Mouse (Mus musculus): ENCODE measurements at regions not wholly inside any gene's neighbourhood (a gene's known extent, or its start where the extent isn't known, plus 50 kb on each side); places are given as distances from the start of the nearest gene placed in this dataset.

DNA sequence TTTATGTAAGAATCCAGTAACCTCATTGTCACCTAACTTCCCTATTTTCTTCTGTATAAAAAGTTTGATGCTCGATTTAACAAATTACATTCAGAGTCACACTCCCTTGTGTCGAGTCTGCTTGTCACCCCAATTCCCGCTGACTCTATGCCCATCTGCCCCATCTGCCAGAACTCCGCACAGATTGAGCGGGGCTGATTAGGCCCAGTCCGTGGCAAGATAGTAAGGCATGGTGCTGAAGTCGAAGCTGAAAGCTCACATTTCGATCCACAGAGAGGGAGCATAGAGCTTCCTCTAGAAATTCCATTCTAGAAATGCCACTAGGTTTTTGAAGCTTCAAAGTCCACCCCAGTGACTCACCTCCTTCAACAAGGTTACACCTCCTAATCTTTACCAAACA, 210.7 kb upstream of the Akirin2 start:
- no peak for DNase-seq

GRCm38 (mm10) chr4:34371281-34372032, 179.3 kb upstream of the Akirin2 start:
- no peak for DNase-seq

- no peak for DNase-seq
These were observed 164.3 kb upstream of the Akirin2 start for GRCm38 (mm10) chr4:34386338-34386967.

DNA sequence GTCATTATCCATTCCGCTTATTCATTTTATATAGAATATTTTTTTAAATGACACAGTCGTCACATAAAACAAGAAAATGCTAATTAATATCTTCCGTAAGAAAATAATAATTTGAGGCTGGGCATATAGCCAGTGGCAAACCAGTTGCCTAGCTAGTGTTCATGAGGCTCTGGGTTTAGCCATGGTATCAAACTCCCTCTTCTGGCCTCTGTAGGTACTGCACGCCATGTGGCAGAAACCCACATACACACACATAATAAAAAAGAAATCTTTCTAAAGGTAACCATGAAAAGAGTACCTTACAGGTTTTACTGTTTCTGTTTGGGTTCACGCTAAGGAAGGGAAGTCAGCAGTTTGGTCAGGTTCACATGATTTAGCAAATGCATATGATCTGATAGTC, 159.2 kb upstream of the Akirin2 start:
- DNase-seq = no peak

GRCm38 (mm10) chr4:34403061-34403460, 147.7 kb upstream of the Akirin2 start:
- no peak for DNase-seq

DNA sequence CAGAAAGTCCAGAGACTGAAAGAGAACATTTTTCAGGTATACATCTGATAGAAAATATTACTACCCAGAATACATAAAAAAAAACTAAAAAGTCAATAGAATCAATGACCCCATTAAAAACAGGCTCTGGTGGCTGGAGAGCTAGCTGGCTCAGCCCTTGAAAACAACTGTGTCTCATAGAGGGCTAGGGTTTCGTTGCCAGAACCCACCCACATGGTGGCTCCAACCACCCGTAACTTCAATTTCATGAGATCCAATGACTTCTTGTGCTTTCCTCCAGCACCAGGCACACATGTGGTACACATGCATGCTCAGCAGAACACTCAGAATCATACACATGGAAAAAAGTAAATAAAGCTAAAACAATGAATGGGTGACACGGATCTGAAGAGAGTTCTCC, 143.6 kb upstream of the Akirin2 start:
- DNase-seq = no peak

- DNase-seq = no peak
These were observed 129.8 kb upstream of the Akirin2 start for GRCm38 (mm10) chr4:34420970-34421369.

DNA sequence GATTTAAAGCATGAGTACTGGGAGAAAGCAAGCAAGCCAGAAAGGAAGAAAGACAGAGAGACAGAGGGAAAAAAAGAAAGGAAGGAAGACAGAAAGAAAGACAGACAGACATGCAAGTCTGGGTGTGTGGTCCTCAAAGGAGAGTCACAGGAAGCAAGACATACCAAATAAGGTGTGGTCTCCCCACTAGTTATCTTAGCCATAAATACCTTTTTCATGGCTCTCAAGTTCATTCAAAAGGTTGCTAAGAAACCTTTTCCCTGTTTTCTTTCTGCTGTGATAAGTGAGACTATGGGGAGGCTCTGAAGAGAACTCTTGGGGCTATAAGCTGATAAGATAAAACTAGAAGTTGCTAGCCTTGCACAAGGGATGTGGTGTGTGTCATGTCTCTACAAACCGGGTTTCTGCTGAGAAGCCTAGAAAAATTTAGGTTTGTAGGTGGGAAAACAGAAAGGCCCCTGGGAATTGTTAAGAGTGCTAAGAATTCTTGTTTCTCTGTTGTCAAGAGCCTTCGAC, 126.5 kb upstream of the Akirin2 start:
- DNase-seq = no peak

- DNase-seq = no peak
These were observed 121.7 kb upstream of the Akirin2 start for GRCm38 (mm10) chr4:34429003-34429402.

GRCm38 (mm10) chr4:34429456-34430235, 121.1 kb upstream of the Akirin2 start:
- DNase-seq = peak; percentile 73

DNA sequence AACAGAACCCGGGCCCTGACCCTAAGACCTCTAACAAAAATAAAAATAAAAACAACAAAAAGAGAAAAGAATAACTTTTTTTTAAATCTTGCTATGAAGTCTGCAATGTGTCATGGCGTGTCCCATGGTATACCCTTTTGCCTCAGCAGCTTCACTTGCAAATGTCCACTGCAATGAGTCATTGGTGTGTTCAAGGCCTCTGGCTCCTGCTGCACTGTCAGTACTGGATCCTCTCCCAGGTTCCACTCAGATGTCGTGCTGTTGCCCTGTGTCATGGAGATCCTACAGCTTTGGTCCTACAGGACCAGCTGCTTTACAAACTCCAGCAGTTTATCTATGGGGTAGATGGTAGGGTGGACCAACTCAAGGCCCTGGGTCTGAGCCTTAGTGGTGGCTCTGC, 113.4 kb upstream of the Akirin2 start:
- DNase-seq = no peak

GRCm38 (mm10) chr4:34449582-34449981, 101.2 kb upstream of the Akirin2 start:
- DNase-seq = no peak

DNA sequence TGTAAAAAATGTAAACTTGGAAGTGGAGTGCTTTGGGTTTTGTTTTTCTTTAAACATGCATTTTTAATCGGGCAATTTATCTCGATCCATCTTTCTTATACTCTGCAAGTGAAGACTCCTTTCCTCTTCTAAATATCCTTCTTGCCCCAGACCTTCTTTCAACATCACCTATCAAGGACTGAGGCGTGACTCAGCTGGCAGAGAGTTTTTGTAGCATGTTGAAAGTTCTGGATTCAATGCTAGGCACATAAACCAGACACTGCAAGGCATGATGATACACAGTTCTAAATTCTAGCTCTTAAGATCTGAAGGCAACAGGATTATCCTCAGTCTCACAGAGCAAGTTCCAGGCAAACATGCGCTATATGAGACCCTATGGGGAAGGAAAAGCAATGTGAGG, 88.1 kb upstream of the Akirin2 start:
- DNase-seq = no peak

- peak; percentile 57 for DNase-seq
These were observed 84.9 kb upstream of the Akirin2 start for GRCm38 (mm10) chr4:34465845-34466244.

DNA sequence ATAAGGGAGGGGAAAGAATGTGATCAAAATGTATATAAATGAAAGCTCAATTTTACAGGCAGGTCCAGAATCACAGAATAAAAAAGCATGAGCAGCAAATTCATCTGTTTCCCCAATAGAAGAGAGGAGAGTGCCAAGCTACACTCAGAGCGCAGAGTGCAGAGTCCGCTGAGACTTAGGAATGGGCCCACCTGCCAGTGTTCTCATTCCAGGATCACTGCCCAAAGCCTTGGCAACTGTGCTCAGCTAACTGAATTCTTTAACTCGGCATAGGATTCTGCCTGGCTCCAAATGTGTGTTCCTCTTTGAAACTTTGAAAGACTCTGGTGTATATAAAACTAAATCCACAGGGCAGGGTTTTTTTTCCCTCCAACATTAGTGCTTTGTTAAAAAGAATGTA, 84.4 kb upstream of the Akirin2 start:
- DNase-seq = no peak

- no peak for DNase-seq
These were observed 82.6 kb upstream of the Akirin2 start for GRCm38 (mm10) chr4:34468096-34468495.

DNA sequence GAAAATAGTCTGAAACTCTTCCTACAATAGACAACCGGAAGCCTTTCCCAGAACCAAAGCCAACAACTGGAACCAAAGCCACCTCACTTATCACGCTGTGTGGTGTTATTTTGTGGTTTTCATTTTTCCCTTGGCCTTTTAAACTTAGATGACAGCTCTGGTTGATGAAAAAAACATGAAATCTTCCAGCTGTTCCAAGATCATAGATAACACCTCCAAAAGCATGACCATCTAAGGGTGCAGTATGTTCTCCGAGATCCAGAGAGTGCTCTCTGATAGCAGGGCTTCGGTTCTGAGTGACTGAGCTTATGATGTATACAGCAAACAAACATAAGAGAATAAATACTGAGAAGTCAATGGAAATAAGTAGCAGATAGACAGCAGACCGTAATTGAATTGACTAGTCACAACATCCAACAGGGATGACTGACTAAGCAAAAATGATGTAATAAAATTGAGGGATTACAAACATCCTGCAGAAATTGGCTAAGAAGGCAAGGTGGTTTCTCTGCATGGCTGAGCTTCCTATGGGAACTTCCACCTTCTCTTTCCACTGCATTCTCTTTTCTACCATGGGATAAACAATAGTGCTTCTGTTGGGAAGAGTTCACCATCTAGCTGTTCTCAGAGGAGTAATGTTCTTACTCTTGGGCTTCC, 74.8 kb upstream of the Akirin2 start:
- DNase-seq = no peak

- DNase-seq = no peak
These were observed 66.5 kb upstream of the Akirin2 start for GRCm38 (mm10) chr4:34484273-34484672.

DNA sequence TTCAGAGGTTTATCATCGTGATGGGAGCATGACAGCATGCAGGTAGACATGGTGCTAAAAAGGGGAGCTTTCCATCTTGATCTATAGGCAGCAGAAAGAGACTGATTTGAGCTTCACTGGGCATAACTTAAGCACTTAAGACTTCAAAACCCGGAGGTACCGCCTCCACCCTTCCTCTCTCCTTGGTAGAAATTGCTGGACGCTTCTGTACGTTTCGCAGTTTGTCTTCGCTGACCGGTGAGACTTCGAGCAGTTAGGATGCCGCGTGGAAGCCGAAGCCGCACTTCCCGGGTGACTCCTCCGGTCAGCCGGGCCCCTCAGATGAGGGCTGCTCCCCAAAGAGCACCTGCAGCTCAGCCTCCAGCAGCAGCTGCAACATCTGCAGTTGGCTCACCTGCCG, 65.2 kb upstream of the Akirin2 start:
- DNase-seq = no peak

GRCm38 (mm10) chr4:34494961-34495723, 55.6 kb upstream of the Akirin2 start:
- peak; percentile 18 for DNase-seq

GRCm38 (mm10) chr4:34498325-34498724, 52.4 kb upstream of the Akirin2 start:
- DNase-seq = no peak

DNA sequence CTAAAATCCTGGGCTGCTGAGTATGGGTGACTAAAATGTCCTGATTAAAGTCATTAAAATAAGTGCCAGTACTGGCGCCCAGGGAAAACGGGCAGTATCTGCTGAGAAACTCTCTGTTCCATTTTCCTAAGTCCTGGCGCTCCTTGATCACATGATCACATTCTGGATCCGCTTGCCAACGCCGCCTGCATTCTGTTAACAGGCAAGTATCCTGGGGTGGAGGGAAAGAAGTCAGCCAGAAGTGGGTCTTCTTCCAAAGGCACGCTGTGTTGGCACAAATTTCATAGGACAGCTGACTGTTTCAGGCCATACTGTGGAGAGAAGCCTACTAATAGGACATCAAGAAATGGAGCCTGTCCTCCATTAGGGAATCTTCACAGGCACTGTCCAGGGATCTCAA, 52.0 kb upstream of the Akirin2 start:
- DNase-seq = no peak
